Mouse (Mus musculus) splenic B cell, adult 2 months (primary cell): ENCODE measurements around the gene Necap1.
A peak's percentile ranks its signal among the peaks of the same experiment; 100 is the strongest.

Source experiments
- DNase-seq: peaks from one replicate; pipeline ENCODE4 v3.0.0-alpha.2; 2011; ENCODE audit warnings: low read depth, low spot score
- H3K27me3 ChIP-seq: 2 replicates; pipeline ENCODE4 v1.6.1; 2012; ENCODE audit warnings: mild to moderate bottlenecking, low read length, moderate library complexity, mixed read lengths; ENCODE audit not compliant: control insufficient read depth, poor library complexity, insufficient read depth, severe bottlenecking
- H3K36me3 ChIP-seq: 2 replicates; pipeline ENCODE4 v1.6.1; 2012; ENCODE audit warnings: mild to moderate bottlenecking, low read length, moderate library complexity, mixed read lengths; ENCODE audit not compliant: control insufficient read depth, poor library complexity, insufficient read depth, severe bottlenecking

Necap1 gene

DNA sequence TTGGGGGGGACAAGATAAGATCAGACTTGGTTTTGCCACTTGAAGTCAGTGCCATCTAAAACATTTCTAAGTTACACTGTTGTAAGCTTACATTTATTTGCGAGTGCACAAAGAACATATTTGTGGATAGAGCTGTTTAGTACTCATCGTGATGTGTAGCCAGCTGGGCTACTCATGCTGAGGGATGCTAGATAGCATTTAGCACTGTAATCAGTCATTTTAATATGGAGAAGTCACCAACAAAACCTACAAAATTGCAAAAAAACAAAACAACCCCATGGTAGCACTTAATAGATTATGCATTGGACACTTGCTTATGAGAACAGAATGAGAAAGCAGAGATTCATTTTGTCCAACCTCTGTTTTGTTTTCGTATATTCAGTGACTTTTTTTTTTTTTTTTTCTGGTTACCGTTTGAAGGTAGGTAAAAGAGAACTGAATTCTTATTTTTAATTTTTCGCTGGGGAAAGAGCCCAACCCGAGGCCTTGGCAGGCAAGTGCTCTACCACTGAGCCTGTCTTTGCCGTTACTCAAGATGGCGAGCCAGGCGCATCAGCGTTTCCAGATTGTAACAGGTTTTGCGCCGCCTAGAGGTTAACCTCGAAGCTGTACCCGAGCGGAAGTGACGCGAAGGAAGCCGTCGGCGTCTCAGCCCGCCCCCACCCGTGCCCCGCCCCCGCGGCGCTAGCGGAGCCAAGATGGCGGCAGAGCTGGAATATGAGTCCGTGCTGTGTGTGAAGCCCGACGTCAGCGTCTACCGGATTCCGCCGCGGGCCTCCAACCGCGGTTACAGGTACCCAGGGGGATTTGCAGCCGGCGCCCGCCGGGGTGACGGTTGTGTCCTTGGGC lies at the start of gene Necap1:
TSS of gene Necap1 (plus strand) at position 604 of the 849 bp plus-strand sequence.
- Histone ChIP-seq H3K36me3 (0 out of 2 replicates have a peak, but pooled peaks cover 2% of the 10 kb centered on the region), H3K27me3 (no peaks in the 10 kb centered on the region)
- peak; percentile 98 for DNase-seq

DNA sequence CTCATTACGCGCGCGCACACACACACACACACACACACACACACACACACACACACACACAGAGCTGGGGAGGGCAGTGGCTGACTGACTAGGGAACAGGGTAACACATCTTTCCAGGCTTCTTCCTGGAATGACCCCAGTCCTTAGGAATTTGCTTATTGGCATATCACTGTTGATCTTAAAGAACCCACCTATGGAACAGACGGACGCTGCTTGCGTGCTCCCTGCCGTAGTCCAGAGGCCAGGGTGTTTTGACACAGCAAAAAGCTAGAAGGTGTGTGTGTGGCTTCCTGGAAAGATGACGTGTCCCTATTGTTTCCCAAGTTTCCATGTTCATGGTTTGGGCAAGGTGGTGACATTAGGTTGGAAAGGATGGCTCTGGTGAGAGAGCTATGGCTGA lies 49.1 kb upstream of the Necap1 start:
- DNase-seq = no peak
- H3K27me3 ChIP-seq = no peaks in the 10 kb centered on the region
- no peaks in the 10 kb centered on the region; the same call in 1 of the 2 replicates for H3K36me3 ChIP-seq

DNA sequence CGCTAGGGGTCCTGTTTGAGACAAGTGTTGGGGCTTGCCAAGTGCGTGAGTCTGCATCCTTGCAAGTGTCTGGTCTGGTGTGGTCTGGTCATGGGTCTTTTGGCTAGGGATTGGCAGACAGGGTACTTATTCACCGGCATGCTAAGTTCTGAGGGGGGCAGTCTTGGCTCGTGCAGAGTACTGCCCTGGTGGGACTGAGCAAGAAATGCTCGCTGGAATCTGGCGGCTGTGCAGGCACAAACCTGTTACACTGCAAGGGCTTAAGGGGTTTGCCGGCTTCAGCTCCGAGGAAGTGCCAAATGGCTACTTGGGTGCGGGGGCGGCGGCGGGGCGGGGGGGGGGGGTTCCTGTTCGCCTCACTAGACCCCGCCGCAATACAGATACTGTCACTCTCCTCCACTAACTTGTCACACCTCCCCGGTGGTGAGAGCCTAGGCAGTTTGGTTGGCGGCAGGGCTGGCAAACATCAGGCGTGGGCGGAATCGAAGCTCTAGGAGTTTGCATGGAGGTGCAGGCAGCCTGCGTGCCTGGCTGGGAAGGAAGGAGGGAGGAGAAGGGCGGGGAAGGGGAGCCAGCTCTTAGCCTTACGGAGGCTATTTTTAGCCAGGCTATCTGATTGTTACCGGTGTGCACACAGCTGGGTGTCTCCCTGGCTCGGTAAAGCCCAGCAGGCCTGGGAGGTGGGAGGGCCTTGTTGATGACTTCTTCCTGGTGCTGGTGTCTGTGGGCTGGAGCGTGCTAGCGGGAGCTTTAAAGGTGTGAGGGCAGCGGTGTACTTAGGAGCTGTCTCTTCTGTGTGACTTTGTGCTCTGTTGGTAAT lies 48.1 kb upstream of the Necap1 start:
- peak; percentile 59 for DNase-seq
- Histone ChIP-seq H3K27me3 (no peaks in the 10 kb centered on the region), H3K36me3 (peaks cover 3% of the 10 kb centered on the region)

DNA sequence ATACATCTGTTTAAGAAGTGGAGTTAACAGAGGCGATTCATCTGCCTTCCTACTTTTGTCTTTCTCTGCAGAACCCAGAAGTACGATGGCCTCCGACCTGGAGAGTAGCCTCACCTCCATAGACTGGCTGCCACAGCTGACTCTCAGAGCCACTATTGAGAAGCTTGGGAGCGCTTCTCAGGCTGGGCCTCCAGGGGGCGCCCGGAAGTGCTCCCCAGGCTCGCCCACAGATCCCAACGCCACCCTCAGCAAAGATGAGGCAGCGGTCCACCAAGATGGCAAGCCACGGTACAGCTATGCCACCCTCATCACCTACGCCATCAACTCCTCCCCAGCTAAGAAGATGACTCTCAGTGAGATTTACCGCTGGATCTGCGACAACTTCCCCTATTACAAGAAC lies 46.2 kb upstream of the Necap1 start:
- Histone ChIP-seq H3K36me3 (peaks cover 9% of the 10 kb centered on the region), H3K27me3 (no peaks in the 10 kb centered on the region)
- peak; percentile 55 for DNase-seq

DNA sequence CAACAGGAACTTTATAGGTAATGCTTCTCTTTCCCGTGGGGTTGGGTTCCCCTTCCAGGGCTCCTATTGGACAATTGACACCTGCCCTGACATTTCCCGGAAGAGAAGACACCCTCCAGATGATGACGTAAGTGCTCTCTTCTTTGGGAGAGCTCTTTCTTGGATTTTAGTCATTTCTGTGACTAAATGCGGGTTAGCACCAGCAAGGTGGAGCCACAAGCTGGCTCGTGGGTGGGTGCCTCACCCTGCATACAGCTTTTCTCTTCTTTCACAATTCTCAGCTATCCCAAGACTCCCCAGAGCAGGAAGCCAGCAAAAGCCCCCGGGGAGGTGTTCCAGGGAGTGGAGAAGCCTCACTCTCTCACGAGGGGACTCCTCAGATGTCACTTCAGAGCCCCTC lies 41.4 kb upstream of the Necap1 start:
- H3K27me3 ChIP-seq = no peaks in the 10 kb centered on the region
- no peak for DNase-seq
- H3K36me3 ChIP-seq = peaks cover 27% of the 10 kb centered on the region

DNA sequence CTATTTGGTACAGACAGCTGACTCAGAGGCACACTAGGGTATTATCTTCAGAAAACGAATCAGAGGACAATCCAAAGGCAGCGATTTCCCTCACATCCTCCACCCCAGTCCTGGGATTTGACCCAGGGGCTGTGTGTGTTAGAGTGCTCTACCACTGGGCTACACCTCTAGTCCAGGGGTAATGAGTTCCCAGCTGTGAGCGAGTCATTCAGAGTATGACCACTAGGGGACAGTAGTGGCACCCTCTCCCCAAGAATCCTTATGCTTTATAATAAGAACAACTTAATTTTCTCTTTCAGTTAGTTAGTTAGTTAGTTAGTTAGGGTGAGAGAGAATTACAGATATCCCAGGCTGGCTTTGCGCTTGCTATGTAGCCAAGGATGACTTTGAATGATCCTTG lies 39.9 kb upstream of the Necap1 start:
- Histone ChIP-seq H3K27me3 (no peaks in the 10 kb centered on the region), H3K36me3 (peaks cover 30% of the 10 kb centered on the region)
- peak; percentile 87 for DNase-seq

DNA sequence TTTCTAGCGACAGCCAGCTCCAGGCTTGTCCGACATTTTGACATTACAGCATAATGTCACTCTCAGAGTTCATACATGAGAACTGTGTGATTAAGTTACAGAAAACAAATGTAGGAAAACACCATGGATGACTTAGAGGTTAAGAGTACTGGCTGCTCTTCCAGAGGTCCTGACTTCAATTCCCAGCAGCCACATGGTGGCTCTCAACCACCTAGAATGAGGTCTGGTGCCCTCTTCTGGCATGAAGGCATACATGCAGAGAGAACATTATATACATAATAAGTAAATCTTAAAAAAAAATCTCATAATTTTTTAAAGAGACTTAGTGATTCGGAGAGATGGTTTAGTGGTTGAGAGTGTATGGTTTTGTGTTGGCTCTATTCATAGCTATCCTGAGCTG lies 37.3 kb upstream of the Necap1 start:
- peaks cover 29% of the 10 kb centered on the region for H3K36me3 ChIP-seq
- no peak for DNase-seq
- H3K27me3 ChIP-seq = no peaks in the 10 kb centered on the region

DNA sequence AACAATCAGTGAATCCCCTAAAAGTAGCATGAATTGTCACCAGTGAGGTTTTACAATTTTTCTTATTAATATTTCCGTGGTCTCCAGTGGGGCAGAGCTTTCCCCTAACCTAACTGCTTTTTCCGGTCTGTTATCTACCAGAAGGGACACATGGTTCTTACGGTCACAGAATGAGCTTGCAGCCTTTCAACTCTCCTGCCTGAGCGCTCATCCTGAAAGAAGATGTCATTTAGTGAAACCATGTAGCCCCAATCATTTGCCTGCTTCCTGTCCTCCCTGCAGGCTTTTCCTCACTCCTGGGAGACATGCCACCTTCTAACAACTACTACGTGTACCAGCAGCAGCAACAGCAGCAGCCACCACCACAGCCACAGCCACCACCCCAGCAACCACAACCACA lies 36.7 kb upstream of the Necap1 start:
- Histone ChIP-seq H3K27me3 (no peaks in the 10 kb centered on the region), H3K36me3 (peaks cover 26% of the 10 kb centered on the region)
- DNase-seq = no peak

DNA sequence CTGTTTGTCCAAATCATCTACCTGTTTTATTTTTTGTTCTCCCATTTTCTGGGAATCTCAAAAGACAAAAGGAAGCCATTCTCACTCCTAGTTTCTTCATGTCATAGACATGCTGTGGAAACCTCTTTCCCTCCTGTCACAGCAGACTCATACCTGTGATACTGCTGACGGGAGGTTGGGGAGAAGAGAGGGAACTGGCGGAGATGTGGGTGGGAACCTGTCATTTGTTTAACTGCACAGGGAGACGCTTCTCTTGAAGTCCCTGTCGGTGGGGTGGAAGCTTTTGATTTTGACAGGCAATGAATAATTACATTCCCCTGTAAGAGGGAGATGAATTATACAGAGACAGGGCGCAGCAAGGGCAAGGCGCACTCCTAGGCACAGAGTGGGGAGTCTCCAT lies 30.5 kb upstream of the Necap1 start:
- DNase-seq = no peak
- Histone ChIP-seq H3K36me3 (peaks cover 6% of the 10 kb centered on the region), H3K27me3 (no peaks in the 10 kb centered on the region)

DNA sequence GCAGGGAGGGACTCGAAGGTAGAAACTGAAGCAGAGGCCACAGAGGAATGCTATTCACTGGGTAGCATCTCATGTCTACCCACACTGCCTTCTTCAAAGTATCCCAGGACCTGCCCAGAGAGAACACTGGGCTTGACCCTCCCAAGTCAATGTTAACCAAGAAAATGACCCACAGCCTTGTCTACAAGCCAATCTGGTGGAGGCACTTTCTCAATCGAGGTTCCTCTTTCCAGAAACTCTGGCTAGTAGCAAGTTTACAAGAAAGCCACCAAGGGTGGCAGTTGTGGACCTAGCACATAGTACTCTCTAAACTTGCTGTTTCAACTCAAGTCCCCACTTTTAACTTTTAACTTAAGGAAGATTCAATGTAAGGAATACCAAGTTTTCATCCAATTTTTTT lies 21.6 kb upstream of the Necap1 start:
- H3K27me3 ChIP-seq = no peaks in the 10 kb centered on the region
- no peak for DNase-seq
- H3K36me3 ChIP-seq = no peaks in the 10 kb centered on the region

DNA sequence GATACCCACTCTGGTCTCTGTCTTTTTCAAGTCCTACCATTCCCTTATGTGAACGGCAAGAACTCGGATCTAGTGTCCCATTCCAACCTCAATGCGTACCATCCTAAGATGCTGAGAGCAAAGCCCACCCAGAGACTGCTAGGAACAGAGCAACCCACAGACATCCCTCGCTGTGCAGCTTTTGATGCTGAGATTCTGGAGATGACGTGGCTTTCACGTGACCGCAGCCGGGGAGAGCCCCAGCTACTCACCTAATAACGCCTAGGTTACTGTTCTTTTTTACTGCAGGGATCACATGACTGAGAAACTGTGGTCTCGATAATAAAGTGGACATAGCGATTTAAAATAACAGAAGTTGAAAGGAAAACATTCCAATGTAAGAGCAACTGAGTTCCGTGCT lies 19.7 kb upstream of the Necap1 start:
- H3K27me3 ChIP-seq = no peaks in the 10 kb centered on the region
- H3K36me3 ChIP-seq = no peaks in the 10 kb centered on the region
- DNase-seq = no peak

DNA sequence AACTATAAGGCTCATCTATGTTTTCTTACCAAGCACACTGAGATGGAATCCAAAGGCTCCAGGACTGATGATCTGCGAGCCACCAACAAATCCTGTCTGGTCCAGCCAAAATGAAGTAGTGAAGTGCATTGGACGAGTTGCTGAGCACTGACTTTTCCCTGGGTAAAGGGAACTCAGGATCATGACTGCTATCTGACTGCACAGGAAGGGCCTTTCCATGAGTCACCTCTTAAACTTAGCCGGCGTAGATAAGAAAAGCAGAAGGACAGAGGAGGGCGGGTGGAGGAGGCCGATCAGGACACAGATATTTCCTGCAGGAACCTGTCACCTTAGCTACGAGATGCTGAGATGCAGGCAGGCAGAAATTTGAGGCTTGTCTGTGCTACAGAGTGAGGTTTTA lies 18.3 kb upstream of the Necap1 start, which contains the start of gene C3ar1:
TSS of gene C3ar1 (minus strand) at position 207 of the 400 bp plus-strand sequence.
- DNase-seq = no peak
- Histone ChIP-seq H3K36me3 (no peaks in the 10 kb centered on the region), H3K27me3 (no peaks in the 10 kb centered on the region)

DNA sequence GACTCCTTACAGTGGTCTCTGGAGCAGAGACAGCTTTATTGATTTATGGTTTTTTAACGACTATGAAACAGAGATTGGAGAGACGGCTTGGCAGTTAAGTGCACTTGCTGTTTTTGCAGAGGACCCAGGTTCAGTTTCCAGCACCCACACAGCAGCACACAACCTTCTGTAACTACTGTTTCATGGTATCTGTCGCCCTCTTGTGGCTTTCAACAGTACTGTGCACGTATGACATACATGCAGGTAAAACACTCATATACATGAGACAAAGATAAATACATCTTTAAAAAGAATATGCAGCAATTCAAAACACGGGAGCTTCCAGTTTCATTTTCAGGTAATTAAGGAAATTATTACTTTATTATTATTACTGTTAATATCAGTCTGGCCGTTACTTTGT lies 11.8 kb upstream of the Necap1 start:
- no peak for DNase-seq
- Histone ChIP-seq H3K36me3 (no peaks in the 10 kb centered on the region), H3K27me3 (no peaks in the 10 kb centered on the region)

DNA sequence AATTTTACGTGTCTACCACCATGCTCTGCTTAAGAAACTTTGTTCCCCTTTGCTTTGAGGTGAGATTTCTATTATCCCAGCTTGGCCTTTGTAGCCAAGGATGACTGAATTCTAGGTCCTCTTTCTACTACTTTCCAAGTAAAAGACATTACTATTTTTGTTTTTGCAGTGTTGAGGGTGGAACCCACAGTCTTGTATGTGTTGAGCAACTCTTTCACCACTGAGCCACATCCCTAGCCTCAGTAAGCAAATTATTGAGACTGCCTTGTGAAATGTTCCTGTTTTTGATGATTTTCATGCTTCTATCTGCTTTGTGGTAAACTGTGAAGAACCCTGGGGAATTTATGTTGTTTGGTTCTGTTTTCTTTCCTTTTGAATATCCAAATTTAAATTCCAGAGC lies 11.4 kb upstream of the Necap1 start:
- no peak for DNase-seq
- Histone ChIP-seq H3K36me3 (no peaks in the 10 kb centered on the region), H3K27me3 (no peaks in the 10 kb centered on the region)

DNA sequence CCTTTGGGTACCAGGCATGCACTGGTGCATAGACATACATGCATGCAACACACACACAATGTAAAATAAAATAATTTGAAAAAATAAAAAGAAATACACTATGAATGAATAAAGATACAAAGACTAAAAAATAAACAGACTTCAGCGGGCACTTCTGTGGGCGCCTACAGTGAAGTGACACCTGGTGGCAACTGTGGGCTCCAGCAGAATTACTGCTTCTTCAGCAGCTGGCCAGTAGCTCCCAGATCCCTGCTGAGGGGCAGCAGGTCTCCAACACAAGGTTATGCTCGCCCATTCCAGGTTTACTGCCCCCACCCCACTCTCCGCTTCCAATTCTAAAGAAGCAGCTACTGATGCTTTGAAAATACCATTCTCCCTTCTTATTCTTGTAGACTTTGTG lies 6.4 kb upstream of the Necap1 start:
- DNase-seq = peak; percentile 66
- no peaks in the 10 kb centered on the region for H3K36me3 ChIP-seq
- no peaks in the 10 kb centered on the region for H3K27me3 ChIP-seq
